Mouse (Mus musculus) gastrocnemius, adult 2 months (tissue): ENCODE measurements around the gene Gm20821. TPM values are rescaled to one million over a fixed set of nuclear protein-coding genes. Genes with fewer than 3 reads are reported as not detected.
"Not testable (repeated sequence)": the region's sequence is repeated elsewhere in the genome, so short reads cannot be mapped to it uniquely, and the experiment has no call there.

Experiments
- DNase-seq: peaks from one replicate; pipeline ENCODE4 v3.0.0; 2022
- H3K27ac ChIP-seq: fragments of 200-600 bp; 2 replicates; pipeline ENCODE4 v1.8.1; 2022; ENCODE audit warnings: mild to moderate bottlenecking
- H3K4me3 ChIP-seq: fragments of 200-600 bp; 2 replicates; pipeline ENCODE4 v1.8.1; 2022; ENCODE audit warnings: mild to moderate bottlenecking, moderate library complexity
- intact Hi-C: fragments of 180-260 bp; cut with DNase I; formaldehyde crosslinking; loops from one replicate; pipeline ENCODE4 v1.15.1; 2025
- long read RNA-seq, 2 experiments: library from polyadenylated mRNA; stranded (forward); transcript quantifications; one replicate each; pipeline ENCODE4 v2.0.0; 2021
- total RNA-seq, 2 experiments: library from RNA; stranded (reverse); gene quantifications; 2 replicates each; pipeline ENCODE4 v1.2.3; 2021

Gene Gm20821
- not detected for total RNA-seq
- long read RNA-seq, experiment 1 = 0 reads
- long read RNA-seq, experiment 2 = 0 reads

DNA sequence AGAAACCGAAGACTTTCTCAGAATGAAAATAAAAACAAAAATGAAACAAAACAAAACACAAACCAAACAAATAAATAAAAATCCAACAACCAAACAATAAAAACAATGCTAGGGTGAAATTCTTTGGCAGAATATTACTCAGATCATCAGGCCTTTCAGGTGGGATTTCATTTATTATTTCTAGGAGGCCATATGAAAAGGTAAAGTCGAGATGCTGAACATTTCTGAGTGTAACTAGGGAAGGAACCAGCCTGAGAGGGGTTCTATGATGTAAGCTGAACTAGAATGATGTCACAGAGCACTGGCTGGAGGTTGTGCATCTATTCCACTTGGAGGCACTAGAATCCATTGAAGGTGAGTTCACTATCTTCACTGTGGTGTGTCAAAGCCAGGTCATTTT is at the start of gene Gm20821:
Gm20821 (plus strand) TSS at position 301 of the 400 bp plus-strand sequence.
- intact Hi-C loops, DNase-seq, H3K4me3 ChIP-seq, H3K27ac ChIP-seq: not testable (repeated sequence)
